Mouse (Mus musculus) c-Kit-positive CD71-negative TER-119-negative erythroid progenitor cells, embryonic 14.5 days (primary cell): ENCODE measurements around the gene Cpa1.

ENCODE experiments used
- DNase-seq: peaks from one replicate; pipeline ENCODE4 v3.0.0-alpha.2; 2013; ENCODE audit warnings: low read depth

The Cpa1 gene

GRCm38 (mm10) chr6:30673764-30674561, 34.9 kb downstream of the Cpa1 start:
- DNase-seq: no peak

DNA sequence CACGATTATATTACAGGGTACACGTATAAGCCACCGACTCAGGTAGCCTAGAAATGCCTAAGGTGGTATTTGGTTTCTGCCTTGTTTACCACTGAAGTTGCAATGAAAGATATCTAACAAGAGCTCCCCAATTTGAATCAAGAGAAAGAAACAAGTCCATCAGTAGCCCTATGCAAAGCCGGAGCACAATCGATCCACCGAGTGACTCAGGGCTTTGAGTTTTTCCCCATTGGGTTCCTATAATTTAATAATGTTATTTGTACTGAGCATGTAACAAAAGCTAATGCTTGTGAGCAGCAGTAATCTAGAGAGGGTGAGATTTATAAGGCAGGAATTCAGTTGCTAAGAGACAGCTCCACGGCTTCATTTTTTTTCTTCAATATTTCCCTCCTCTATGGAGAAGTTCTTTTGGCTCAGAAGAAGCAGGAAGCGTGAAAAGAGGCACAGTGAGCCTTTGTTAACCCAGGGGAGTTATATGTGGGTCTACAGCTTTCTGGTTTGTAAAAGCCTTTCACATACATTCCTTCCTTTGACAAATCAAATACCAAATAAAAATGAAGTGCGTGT, 35.8 kb downstream of the Cpa1 start:
- no peak for DNase-seq

DNA sequence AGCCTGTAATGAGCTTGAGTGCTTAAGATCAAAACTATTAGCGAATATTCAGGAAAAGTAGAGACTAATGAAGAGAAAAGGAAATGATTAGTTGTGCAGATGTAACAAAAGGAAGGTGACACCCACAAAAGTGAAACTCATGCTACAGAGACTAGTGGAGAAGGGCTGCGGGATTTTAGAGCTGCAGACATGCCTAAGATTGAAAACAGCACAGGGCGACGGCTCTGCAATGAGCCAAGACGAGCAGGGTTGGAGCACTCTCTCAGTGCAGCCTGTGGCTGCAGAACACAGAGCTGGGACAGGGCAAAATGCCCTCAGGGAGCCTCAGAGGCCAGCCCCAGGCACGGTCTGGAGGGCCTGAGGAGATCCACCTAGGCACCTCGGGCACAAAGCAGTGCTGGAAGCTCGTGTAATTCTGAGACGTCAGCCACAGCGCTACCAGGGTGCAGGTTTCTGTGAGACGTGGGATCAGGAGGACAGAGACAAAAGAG, 36.3 kb downstream of the Cpa1 start:
- no peak for DNase-seq

- DNase-seq: no peak
Observed at GRCm38 (mm10) chr6:30676506-30676905, 37.5 kb downstream of the Cpa1 start.

- DNase-seq: no peak
Observed at GRCm38 (mm10) chr6:30677591-30677990, 38.6 kb downstream of the Cpa1 start.

DNA sequence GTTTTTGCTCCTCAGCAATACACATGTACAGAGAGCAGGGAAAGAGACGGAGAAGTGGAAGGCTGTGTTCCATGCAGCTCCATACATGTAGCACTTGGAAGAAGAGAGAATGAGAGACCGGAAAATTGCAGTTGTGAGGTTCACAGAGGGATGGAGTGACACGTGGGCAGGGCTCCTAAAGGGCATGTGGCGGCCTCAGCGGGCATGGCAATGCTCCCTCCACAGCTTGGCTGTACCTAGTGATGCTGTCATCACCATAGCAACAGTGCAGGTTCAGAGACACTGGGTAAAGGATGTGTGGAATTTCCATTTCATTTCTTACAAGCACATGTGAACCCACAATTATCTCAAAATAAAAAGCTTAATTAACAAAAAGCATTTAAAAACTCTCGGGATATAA, 39.5 kb downstream of the Cpa1 start:
- no peak for DNase-seq

GRCm38 (mm10) chr6:30679567-30679966, 40.5 kb downstream of the Cpa1 start:
- DNase-seq: no peak

DNA sequence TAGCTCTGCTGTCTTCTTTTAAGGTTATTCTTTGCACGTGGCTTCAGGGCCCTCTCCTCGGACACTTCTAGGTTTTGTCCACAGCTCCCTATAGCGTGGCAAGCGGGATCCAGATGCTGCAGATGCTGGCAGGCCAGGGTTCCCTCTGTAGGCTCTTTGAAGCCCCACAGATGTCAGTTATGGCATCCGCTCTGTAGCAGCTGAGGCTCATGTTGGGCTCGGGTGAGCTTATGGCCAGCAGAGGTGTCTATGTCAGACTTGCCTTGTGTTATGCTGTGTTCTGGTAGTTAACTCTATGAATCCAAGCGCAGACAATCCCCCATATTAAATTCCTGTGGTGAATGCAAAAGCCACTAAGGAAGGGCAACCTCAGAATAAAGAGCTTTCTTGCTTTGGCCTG, 41.4 kb downstream of the Cpa1 start:
- no peak for DNase-seq

GRCm38 (mm10) chr6:30681935-30682900, 43.2 kb downstream of the Cpa1 start:
- DNase-seq: no peak

- no peak for DNase-seq
Observed at GRCm38 (mm10) chr6:30684570-30684969, 45.6 kb downstream of the Cpa1 start.

DNA sequence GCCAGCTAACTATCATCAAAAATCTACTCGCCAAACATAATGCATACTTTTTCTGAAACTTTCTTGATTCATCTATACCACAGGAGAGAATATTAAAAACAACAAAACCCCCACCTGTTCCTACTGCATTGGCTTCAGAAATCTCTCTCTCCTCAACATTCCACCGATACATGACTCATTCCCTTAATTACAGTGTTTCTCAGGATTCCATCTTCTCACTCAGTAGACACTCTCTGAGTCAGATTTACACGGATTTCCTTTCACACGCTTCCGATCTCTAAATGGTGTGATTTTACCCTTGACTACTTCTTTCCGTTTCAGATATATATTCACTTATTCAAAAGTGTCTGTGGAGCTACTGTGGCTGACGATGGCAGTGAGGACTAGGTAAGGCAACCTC, 48.2 kb downstream of the Cpa1 start:
- no peak for DNase-seq

GRCm38 (mm10) chr6:30692826-30693225, 53.8 kb downstream of the Cpa1 start:
- DNase-seq: no peak

GRCm38 (mm10) chr6:30693350-30693991, 54.5 kb downstream of the Cpa1 start, which contains the start of gene Cep41:
TSS of gene Cep41 (minus strand) at chr6:30693749.
- peak; percentile 87 for DNase-seq

GRCm38 (mm10) chr6:30694209-30694608, 55.2 kb downstream of the Cpa1 start:
- DNase-seq: no peak
